Mouse (Mus musculus) liver, adult 2 months (tissue): ENCODE measurements at regions not wholly inside any gene's neighbourhood (a gene's known extent, or its start where the extent isn't known, plus 50 kb on each side); places are given as distances from the start of the nearest gene placed in this dataset.

Source experiments
- DNase-seq: peaks from one replicate; pipeline ENCODE4 v3.0.0-alpha.2; 2011; ENCODE audit warnings: low read depth, low spot score; ENCODE audit errors: extremely low read depth
- H3K27ac ChIP-seq: fragments of 200-500 bp; replicated peaks from 2 replicates; pipeline ENCODE4 v1.5.1; 2012; ENCODE audit warnings: low read depth, mild to moderate bottlenecking, control low read depth, inconsistent platforms, low read length; ENCODE audit not compliant: insufficient read depth
- H3K27me3 ChIP-seq: fragments of 200-500 bp; 2 replicates; pipeline ENCODE4 v1.6.1; 2012; ENCODE audit warnings: mild to moderate bottlenecking, moderate library complexity, low read length, inconsistent platforms; ENCODE audit not compliant: control insufficient read depth, insufficient read depth
- H3K36me3 ChIP-seq: fragments of 200-500 bp; 2 replicates; pipeline ENCODE4 v1.6.1; 2012; ENCODE audit warnings: low read length, inconsistent platforms; ENCODE audit not compliant: control insufficient read depth, insufficient read depth
- H3K4me1 ChIP-seq: fragments of 200-500 bp; 2 replicates; pipeline ENCODE4 v1.6.1; 2011; ENCODE audit warnings: low read length; ENCODE audit not compliant: control insufficient read depth, insufficient read depth
- H3K4me3 ChIP-seq: fragments of 200-500 bp; 2 replicates; pipeline ENCODE4 v1.5.1; 2011; ENCODE audit warnings: low read depth, mild to moderate bottlenecking, control low read depth, low read length, moderate library complexity; ENCODE audit not compliant: insufficient read depth
- H3K79me2 ChIP-seq: fragments of 200-500 bp; 2 replicates; pipeline ENCODE4 v1.6.1; 2012; ENCODE audit warnings: inconsistent platforms, mild to moderate bottlenecking, low read length, moderate library complexity; ENCODE audit not compliant: control insufficient read depth, insufficient read depth
- H3K9ac ChIP-seq: fragments of 200-500 bp; 2 replicates; pipeline ENCODE4 v1.6.1; 2012; ENCODE audit warnings: low read depth, mild to moderate bottlenecking, control low read depth, inconsistent platforms, low read length
- CTCF ChIP-seq: fragments of 200-500 bp; IDR thresholded peaks from 2 replicates; pipeline ENCODE4 v1.5.1; 2011; ENCODE audit warnings: low read depth, low read length, control low read depth
- POLR2A ChIP-seq: fragments of 200-500 bp; IDR thresholded peaks from 2 replicates; pipeline ENCODE4 v1.6.1; 2011; ENCODE audit warnings: low read length, control low read depth; ENCODE audit not compliant: insufficient read depth; ENCODE audit errors: extremely low read depth
- WGBS: fragments of 180-500 bp; shearing (Covaris S2); methylation state at CpG from one replicate; pipeline ENCODE4 v1.1.7; 2018; 5-methylcytosine and 5-hydroxymethylcytosine counted together

DNA sequence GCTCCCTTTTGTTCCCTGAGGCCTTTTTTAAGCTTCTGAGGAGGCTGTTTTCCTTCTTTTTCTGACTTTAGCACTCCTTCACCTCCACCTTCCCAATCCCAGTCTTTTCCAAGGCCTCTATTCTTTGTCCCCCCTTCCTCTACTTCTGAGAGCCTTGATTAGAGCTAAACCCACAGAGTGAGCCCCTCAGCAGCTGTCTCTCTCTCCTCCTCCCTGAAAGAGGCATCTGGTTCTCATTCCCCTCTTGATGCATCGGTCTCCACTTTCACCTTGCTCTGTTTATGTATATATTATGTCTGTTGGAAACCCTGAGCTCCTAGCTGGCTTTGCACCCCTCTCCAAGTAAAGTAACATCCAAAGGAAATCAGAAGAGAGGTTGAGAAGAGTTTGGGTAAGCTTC is 224.6 kb upstream of the Osr1 start:
- Histone ChIP-seq H3K4me1 (no peaks in the 10 kb centered on the region), H3K9ac (no peak overlapping the region), H3K27ac (no peak overlapping the region), H3K27me3 (no peaks in the 10 kb centered on the region), H3K79me2 (no peaks in the 10 kb centered on the region), H3K36me3 (no peaks in the 10 kb centered on the region), H3K4me3 (no peak overlapping the region)
- no peak for DNase-seq
- WGBS: 74% methylated on average over 1 of the region's 1 CpGs
- TF ChIP-seq POLR2A (no peak), CTCF (no peak)

DNA sequence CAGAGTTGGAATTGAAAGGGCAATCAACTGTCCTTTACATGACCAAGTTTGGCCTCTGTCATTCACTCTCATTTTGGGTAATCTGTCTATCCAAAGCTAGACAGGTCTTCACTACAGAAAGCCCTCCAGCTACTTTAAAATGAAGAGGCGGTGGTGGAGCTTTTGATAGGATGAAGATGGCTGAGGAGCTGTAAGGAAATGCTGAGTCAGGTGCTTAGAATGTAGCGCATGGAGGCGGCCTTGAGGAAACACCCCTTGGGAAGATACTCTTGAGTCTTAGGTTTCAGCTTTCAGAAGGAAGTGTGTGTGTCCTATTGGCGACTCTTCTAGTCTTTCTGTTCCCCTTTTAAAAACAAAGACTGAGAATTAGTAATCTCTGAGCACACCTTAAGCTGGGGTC is 214.4 kb upstream of the Osr1 start:
- H3K4me1 ChIP-seq: no peaks in the 10 kb centered on the region
- no peaks in the 10 kb centered on the region for H3K79me2 ChIP-seq
- no peaks in the 10 kb centered on the region for H3K27me3 ChIP-seq
- no peak for DNase-seq
- no peak overlapping the region for H3K9ac ChIP-seq
- no peak for TF ChIP-seq POLR2A
- no peak for TF ChIP-seq CTCF
- 81% methylated on average over 4 of the region's 4 CpGs for WGBS
- H3K27ac ChIP-seq: no peak overlapping the region
- no peak overlapping the region for H3K4me3 ChIP-seq
- H3K36me3 ChIP-seq: no peaks in the 10 kb centered on the region

GRCm38 (mm10) chr12:9357856-9358255 is 212.1 kb upstream of the Osr1 start:
- H3K4me1 ChIP-seq: no peaks in the 10 kb centered on the region
- no peak overlapping the region for H3K4me3 ChIP-seq
- H3K79me2 ChIP-seq: no peaks in the 10 kb centered on the region
- no peak overlapping the region for H3K9ac ChIP-seq
- DNase-seq: no peak
- H3K36me3 ChIP-seq: no peaks in the 10 kb centered on the region
- 83% methylated on average over 5 of the region's 5 CpGs for WGBS
- no peak overlapping the region for H3K27ac ChIP-seq
- H3K27me3 ChIP-seq: no peaks in the 10 kb centered on the region
- TF ChIP-seq CTCF (no peak), POLR2A (no peak)

GRCm38 (mm10) chr12:9358872-9359271 is 211.0 kb upstream of the Osr1 start:
- no peak for DNase-seq
- H3K27me3 ChIP-seq: no peaks in the 10 kb centered on the region
- H3K4me3 ChIP-seq: no peak overlapping the region
- no peak overlapping the region for H3K9ac ChIP-seq
- H3K36me3 ChIP-seq: no peaks in the 10 kb centered on the region
- TF ChIP-seq POLR2A: no peak
- TF ChIP-seq CTCF: no peak
- H3K79me2 ChIP-seq: no peaks in the 10 kb centered on the region
- 34% methylated on average over 8 of the region's 8 CpGs for WGBS
- H3K4me1 ChIP-seq: no peaks in the 10 kb centered on the region
- no peak overlapping the region for H3K27ac ChIP-seq

- no peak for TF ChIP-seq POLR2A
- no peak for TF ChIP-seq CTCF
- Histone ChIP-seq H3K36me3 (no peaks in the 10 kb centered on the region), H3K79me2 (no peaks in the 10 kb centered on the region), H3K4me3 (no peak overlapping the region), H3K27ac (no peak overlapping the region), H3K9ac (no peak overlapping the region), H3K27me3 (no peaks in the 10 kb centered on the region), H3K4me1 (no peaks in the 10 kb centered on the region)
- no peak for DNase-seq
- 77% methylated on average over 1 of the region's 1 CpGs for WGBS
Observed at GRCm38 (mm10) chr12:9365931-9366330, 204.0 kb upstream of the Osr1 start.

GRCm38 (mm10) chr12:9368682-9369081 is 201.2 kb upstream of the Osr1 start:
- WGBS: 93% methylated on average over 5 of the region's 5 CpGs
- DNase-seq: no peak
- TF ChIP-seq CTCF (no peak), POLR2A (no peak)
- Histone ChIP-seq H3K79me2 (no peaks in the 10 kb centered on the region), H3K27me3 (no peaks in the 10 kb centered on the region), H3K27ac (no peak overlapping the region), H3K4me1 (no peaks in the 10 kb centered on the region), H3K36me3 (no peaks in the 10 kb centered on the region), H3K4me3 (no peak overlapping the region), H3K9ac (no peak overlapping the region)
